Mouse (Mus musculus) T-helper 17 cell (primary cell): ENCODE data around the gene Hist2h4.
"Not testable (repeated sequence)": the region's sequence is repeated elsewhere in the genome, so short reads cannot be mapped to it uniquely, and the experiment has no call there.

Experiments used
- in situ Hi-C, 2 experiments: fragments of 300-600 bp; cut with MboI, MseI; formaldehyde crosslinking; loops; 1 replicate in 1 of 2; 2 replicates in 1 of 2; pipeline ENCODE4 v1.15.1; 2025; ENCODE audit warnings: high pct_unique_total_duplicates in 2 of 2

Hist2h4 gene

GRCm38 (mm10) chr3:96262979-96263550, at the start of gene Hist2h4:
Hist2h4 (minus strand) TSS chr3:96263311.
- in situ Hi-C loops: no loop called here

GRCm38 (mm10) chr3:96312341-96313098, 49.4 kb upstream of the Hist2h4 start:
- in situ Hi-C loops: no loop called here

GRCm38 (mm10) chr3:96309441-96309840, 46.3 kb upstream of the Hist2h4 start:
- in situ Hi-C loops: no loop called here

GRCm38 (mm10) chr3:96306506-96306905, 43.4 kb upstream of the Hist2h4 start:
- in situ Hi-C loops: no loop called here

GRCm38 (mm10) chr3:96302076-96302475, 39.0 kb upstream of the Hist2h4 start:
- in situ Hi-C loops: no loop called here

GRCm38 (mm10) chr3:96300706-96301529, 37.8 kb upstream of the Hist2h4 start:
- in situ Hi-C loops: no loop called here

GRCm38 (mm10) chr3:96299562-96299961, 36.5 kb upstream of the Hist2h4 start:
- in situ Hi-C loops: no loop called here

- in situ Hi-C loops: no loop called here
Measured at GRCm38 (mm10) chr3:96298360-96298759, 35.2 kb upstream of the Hist2h4 start.

DNA sequence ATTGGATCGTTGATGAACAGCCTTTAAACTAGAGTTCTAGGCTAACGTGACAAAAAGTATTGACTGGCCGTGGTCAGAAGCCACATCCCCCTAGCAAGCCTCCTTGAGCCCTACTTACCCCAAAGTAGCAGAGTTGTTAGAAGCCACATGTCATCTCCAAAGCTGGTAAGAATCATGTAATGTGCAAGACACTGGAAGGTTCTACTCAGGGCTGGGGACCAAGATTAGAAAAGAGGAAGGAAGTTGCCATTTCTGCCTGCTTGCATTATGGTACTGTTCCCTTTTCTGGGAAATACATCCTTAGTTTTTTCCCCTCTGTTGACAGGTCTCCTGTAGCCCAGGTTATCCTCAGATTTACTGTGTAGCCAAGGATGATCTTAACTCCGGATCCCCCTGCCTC, 30.7 kb upstream of the Hist2h4 start, which contains the start of gene Fcgr1:
Gene Fcgr1, minus strand, starts transcription at position 183 of the 400 bp plus-strand sequence.
- in situ Hi-C loops: no loop called here

DNA sequence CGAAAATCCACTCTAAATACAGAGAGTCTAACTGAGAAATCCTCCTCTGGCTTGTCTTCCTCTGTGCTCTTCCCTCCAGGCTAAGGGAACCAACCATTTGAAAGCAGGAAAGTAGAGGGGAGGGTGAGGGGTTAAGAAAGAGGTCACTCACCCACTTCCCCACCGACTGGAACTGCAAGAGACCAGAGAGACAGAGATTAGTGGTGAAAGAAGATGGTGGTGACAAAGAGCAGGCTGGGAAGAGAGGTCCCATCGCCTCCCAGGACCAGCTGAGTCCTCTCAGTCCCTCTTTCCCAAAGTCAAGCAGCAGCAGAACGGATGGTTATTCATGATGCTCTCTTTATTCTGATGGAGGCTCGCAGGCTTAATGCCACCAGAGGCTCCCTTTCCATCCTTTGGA, 30.3 kb upstream of the Hist2h4 start:
- in situ Hi-C loops: no loop called here

DNA sequence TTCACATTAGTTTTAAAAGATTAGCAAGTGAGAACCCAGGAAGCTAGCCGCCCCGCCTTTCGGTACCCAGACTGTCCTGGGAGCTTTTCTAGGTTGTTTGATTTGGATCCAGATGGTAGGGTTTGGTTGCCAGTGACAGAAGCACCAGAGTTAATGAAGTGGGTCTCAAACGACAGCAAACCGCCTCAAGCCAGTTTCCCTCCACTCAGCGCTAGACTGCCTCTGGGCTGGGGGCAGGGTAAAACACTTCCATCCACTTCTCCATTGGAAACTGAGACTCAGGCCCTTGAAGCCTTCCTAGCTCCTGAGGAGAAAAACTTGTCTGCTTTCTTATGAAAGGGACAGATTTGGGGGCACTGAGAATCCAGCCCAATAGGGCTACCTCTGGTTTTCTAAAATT, 29.5 kb upstream of the Hist2h4 start:
- in situ Hi-C loops: no loop called here

GRCm38 (mm10) chr3:96290727-96291126, 27.6 kb upstream of the Hist2h4 start:
- in situ Hi-C loops: not testable (repeated sequence)

- in situ Hi-C loops: loop anchor here in 1 of 2 experiments (5.0 kb wide), 1 partner anchor 38 kb away; no protein-coding TSS in a partner anchor
Measured at GRCm38 (mm10) chr3:96289201-96289600, 26.1 kb upstream of the Hist2h4 start.

DNA sequence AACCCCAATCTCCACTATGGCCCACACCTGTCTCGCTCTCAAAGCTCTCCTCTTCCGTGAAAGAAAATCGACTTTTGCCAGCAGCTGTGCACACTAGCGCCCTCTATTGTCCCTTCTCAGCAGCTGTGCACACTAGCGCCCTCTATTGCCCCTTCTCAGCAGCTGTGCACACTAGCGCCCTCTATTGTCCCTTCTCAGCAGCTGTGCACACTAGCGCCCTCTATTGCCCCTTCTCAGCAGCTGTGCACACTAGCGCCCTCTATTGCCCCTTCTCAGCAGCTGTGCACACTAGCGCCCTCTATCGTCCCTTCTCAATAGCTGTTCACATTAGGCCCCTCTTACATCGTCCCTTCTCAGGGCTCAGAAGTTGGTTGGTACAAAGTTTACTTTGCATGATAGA, 24.2 kb upstream of the Hist2h4 start:
- in situ Hi-C loops: loop anchor here in 1 of 2 experiments (5.0 kb wide), 1 partner anchor 40 kb away; no protein-coding TSS in a partner anchor

DNA sequence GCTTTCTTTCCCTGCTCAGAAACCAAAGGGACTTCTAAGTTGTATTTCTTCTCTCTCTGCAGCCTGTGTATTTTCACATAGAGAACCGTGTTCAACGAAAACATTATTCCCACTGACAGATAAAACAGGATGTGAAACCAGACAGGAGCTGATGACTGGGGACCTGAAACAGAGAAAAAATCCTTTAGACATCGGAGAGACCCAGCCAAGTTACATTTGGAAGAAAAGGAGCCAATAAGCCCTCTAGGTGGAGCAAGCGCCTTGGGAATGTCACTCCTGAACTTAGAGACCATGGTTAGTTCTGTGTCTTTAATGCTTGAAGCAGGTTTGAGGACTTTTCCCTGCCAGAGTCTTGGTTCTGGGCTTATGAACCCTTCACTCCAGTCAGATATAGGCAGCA, 21.3 kb upstream of the Hist2h4 start:
- in situ Hi-C loops: loop anchor here in 1 of 2 experiments (5.0 kb wide), 1 partner anchor 153 kb away; no protein-coding TSS in a partner anchor

DNA sequence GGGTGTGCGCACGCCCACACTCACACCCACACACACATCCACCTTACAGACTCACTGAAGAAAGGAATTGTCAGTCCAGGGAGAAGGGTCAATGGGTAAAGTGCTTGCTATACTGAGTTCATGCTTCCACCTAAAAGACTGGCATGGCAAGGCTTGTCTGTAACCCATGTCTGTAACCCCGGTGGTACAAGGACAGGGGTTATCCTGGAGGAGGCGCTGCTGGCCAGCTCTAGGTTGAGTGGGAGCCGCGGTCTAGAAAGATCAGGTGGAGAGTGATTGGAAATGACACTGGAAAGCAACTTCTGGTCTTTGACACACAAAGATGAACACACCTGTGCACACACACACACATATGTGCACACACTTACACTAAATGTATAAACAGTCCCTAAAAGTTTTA, 17.5 kb upstream of the Hist2h4 start:
- in situ Hi-C loops: loop anchor here in 1 of 2 experiments (5.0 kb wide), 1 partner anchor 157 kb away; no protein-coding TSS in a partner anchor

- in situ Hi-C loops: loop anchor here in 1 of 2 experiments (5.0 kb wide), 1 partner anchor 49 kb away; no protein-coding TSS in a partner anchor
Measured at GRCm38 (mm10) chr3:96277800-96278624, 14.9 kb upstream of the Hist2h4 start.

DNA sequence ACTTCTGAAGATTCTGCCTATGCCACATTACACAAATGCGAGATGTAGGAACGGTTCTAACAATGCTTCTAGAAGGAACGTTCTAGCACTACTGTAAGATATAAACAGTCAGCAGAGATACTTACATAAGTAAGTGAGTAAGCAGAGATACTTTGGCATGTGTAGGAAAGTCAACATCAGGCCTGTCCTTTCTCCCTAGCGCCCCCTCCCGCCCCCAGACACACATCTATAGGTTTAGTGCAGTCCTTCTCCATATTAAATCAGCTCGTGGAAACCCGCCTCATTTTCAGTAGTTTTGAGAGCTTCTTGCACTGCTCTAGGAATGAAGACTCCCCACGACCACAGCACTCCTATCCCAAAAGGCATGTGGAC, 14.3 kb upstream of the Hist2h4 start:
- in situ Hi-C loops: loop anchor here in 1 of 2 experiments (5.0 kb wide), 1 partner anchor 50 kb away; no protein-coding TSS in a partner anchor

DNA sequence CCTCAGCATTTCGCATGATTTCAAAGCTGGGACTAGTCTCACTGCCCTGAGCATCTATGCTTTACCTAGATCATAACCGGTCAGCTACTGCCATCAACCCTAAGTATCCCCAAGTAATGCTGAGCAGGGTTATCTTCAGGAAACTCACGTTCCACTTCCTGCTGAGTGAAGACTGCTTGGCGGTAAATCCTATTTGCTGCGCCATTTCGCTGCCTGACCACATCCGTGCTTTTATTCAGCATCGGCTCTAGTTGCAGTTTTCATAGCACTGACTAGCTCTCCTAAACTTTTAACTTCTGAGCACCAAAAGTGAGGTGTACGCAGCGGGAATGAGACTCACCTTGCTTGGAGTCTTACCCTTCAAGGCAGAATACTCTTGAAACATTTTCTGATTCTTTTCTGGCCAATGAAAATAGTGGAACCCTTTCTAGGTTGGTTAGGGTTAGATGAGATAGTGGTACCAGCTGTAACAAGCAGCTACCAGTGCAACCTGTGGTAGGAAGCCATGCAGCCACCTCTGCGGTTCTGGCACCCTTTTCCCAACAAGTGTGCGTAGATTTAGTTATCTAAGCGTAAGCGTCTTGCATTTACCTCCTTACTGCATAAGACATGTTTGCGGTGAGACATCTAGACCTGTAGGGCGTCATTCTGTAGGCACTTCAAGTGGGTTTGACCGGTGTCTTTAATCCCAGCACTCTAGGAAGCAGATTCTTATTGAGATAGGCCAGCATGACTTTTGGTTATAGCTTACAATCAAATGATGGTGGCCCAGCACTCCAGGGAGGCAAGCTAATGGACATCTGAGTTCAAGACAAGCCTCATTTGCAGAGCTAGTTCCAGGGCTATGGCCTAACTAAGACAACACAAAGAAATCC, 10.7 kb upstream of the Hist2h4 start:
- in situ Hi-C loops: no loop called here
